Mouse (Mus musculus) lung, postnatal 0 days (tissue): Measurements from ENCODE around the gene Pfas. TPM values are rescaled to one million over a fixed set of nuclear protein-coding genes. Genes with fewer than 3 reads are reported as not detected.
A peak's percentile ranks its signal among the peaks of the same experiment; 100 is the strongest.
"Not testable (repeated sequence)": the region's sequence is repeated elsewhere in the genome, so short reads cannot be mapped to it uniquely, and the experiment has no call there.

ENCODE experiments used
- ATAC-seq: fragments of 200-750 bp; cut with Nextera tagmentation; 2 replicates; pipeline ENCODE4 v1.8.0; 2017; ENCODE audit warnings: moderate library complexity
- DNase-seq: peaks from one replicate; pipeline ENCODE4 v3.0.0-alpha.2; 2016; ENCODE audit warnings: low spot score
- H3K27ac ChIP-seq: fragments of 300-500 bp; sonication (generic); 2 replicates; pipeline ENCODE4 v1.5.1; 2014; ENCODE audit warnings: antibody characterized with exemption, mild to moderate bottlenecking, low read length, mixed read lengths
- H3K27me3 ChIP-seq: fragments of 300-500 bp; sonication (generic); replicated peaks from 2 replicates; pipeline ENCODE4 v1.6.1; 2014; ENCODE audit warnings: low read length, mixed read lengths; ENCODE audit not compliant: insufficient read depth
- H3K36me3 ChIP-seq: fragments of 300-500 bp; sonication (generic); 2 replicates; pipeline ENCODE4 v1.6.1; 2014; ENCODE audit warnings: low read length, mixed read lengths; ENCODE audit not compliant: insufficient read depth
- H3K4me1 ChIP-seq: fragments of 300-500 bp; sonication (generic); 2 replicates; pipeline ENCODE4 v1.6.1; 2014; ENCODE audit warnings: antibody characterized with exemption, low read depth, low read length, mixed read lengths; ENCODE audit not compliant: insufficient read depth
- H3K4me2 ChIP-seq: fragments of 300-500 bp; sonication (generic); replicated peaks from 2 replicates; pipeline ENCODE4 v1.6.1; 2014; ENCODE audit warnings: low read depth, mild to moderate bottlenecking, low read length, moderate library complexity, mixed read lengths
- H3K4me3 ChIP-seq: fragments of 300-500 bp; sonication (generic); 2 replicates; pipeline ENCODE4 v1.5.1; 2014; ENCODE audit warnings: low read depth, low read length
- H3K9ac ChIP-seq: fragments of 300-500 bp; sonication (generic); replicated peaks from 2 replicates; pipeline ENCODE4 v1.6.1; 2014; ENCODE audit warnings: low read depth, mild to moderate bottlenecking
- H3K9me3 ChIP-seq: fragments of 300-500 bp; sonication (generic); 2 replicates; pipeline ENCODE4 v1.6.1; 2016; ENCODE audit warnings: low read length, mixed read lengths
- CTCF ChIP-seq: IDR thresholded peaks from 2 replicates; pipeline ENCODE4 v1.5.1; 2016; ENCODE audit warnings: antibody characterized with exemption, mild to moderate bottlenecking
- EP300 ChIP-seq: IDR thresholded peaks from 2 replicates; pipeline ENCODE4 v1.6.1; 2016; ENCODE audit warnings: antibody characterized with exemption, mild to moderate bottlenecking, control low read depth
- WGBS: fragments of 180-500 bp; shearing (Covaris S2); extraction: QIAGEN DNeasy Blood & Tissue Kit; methylation state at CpG from one replicate; pipeline ENCODE4 v1.1.7; 2014; 5-methylcytosine and 5-hydroxymethylcytosine counted together
- polyA plus RNA-seq: library from polyadenylated mRNA; unstranded; fragments of >200 nt; fragmentation: Nextera tagmentation; extraction: Ambion mirVana; gene quantifications from 2 replicates; pipeline ENCODE4 v1.2.1, GENCODE M21; 2015

Pfas gene
- polyA plus RNA-seq, 1 experiment from 2014 or later: 7.0 TPM

- Histone ChIP-seq H3K27me3 (no peaks in the 10 kb centered on the region), H3K27ac (no peak overlapping the region), H3K9ac (no peak overlapping the region), H3K9me3 (no peaks in the 10 kb centered on the region), H3K36me3 (peaks cover 35% of the 10 kb centered on the region; the same call in 1 of the 2 replicates), H3K4me1 (no peaks in the 10 kb centered on the region), H3K4me2 (no peak overlapping the region), H3K4me3 (no peak overlapping the region)
- ATAC-seq: no peak
- WGBS: 84% methylated on average over 3 of the region's 3 CpGs
- TF ChIP-seq CTCF: no peak
- no peak for DNase-seq
Observed at GRCm38 (mm10) chr11:69026562-69026961, 18.3 kb upstream of the Pfas start.

GRCm38 (mm10) chr11:69020691-69021090 lies 12.4 kb upstream of the Pfas start:
- no peaks in the 10 kb centered on the region for H3K9me3 ChIP-seq
- TF ChIP-seq EP300: no peak
- TF ChIP-seq CTCF: no peak
- no peak overlapping the region for H3K4me3 ChIP-seq
- no peak overlapping the region for H3K4me2 ChIP-seq
- ATAC-seq: no peak
- H3K9ac ChIP-seq: no peak overlapping the region
- H3K36me3 ChIP-seq: peaks cover 18% of the 10 kb centered on the region; the same call in 1 of the 2 replicates
- no peak for DNase-seq
- no peaks in the 10 kb centered on the region for H3K27me3 ChIP-seq
- no peak overlapping the region for H3K27ac ChIP-seq
- peaks cover 5% of the 10 kb centered on the region; the same call in 1 of the 2 replicates for H3K4me1 ChIP-seq

- Histone ChIP-seq H3K27ac (no peak overlapping the region), H3K4me3 (peak overlapping the region; percentile 52), H3K9me3 (no peaks in the 10 kb centered on the region), H3K36me3 (no peaks in the 10 kb centered on the region), H3K4me1 (peaks cover 5% of the 10 kb centered on the region; the same call in 1 of the 2 replicates), H3K9ac (peak overlapping the region; percentile 63; the same call in 1 of the 2 replicates), H3K27me3 (no peaks in the 10 kb centered on the region), H3K4me2 (peak overlapping the region; percentile 66)
- ATAC-seq (no peak), DNase-seq (no peak)
- TF ChIP-seq EP300: no peak
- TF ChIP-seq CTCF: no peak
- WGBS: 51% methylated on average over 3 of the region's 3 CpGs
Observed at GRCm38 (mm10) chr11:69016755-69017154, 8.5 kb upstream of the Pfas start.

GRCm38 (mm10) chr11:69015644-69016441 lies 7.6 kb upstream of the Pfas start, which contains the start of gene Ctc1:
Gene Ctc1 (plus strand): TSS chr11:69015911.
- TF ChIP-seq EP300 (no peak), CTCF (peak; percentile 81)
- ATAC-seq: peak; percentile 95
- H3K4me3 ChIP-seq: peak within 1 kb of the TSS; percentile 52
- peak within 1 kb of the TSS; percentile 66 for H3K4me2 ChIP-seq
- H3K36me3 ChIP-seq: no peaks in the 10 kb centered on the region
- no peaks in the 10 kb centered on the region for H3K9me3 ChIP-seq
- peak; percentile 97 for DNase-seq
- WGBS: 2% methylated on average over 38 of the region's 38 CpGs
- no peaks in the 10 kb centered on the region for H3K27me3 ChIP-seq
- H3K27ac ChIP-seq: peak within 1 kb of the TSS; percentile 77
- peak within 1 kb of the TSS; percentile 63 for H3K9ac ChIP-seq
- H3K4me1 ChIP-seq: peaks cover 5% of the 10 kb centered on the region; the same call in 1 of the 2 replicates

- TF ChIP-seq EP300: 0 out of 2 replicates have a peak, but pooled peaks have one; percentile 9
- TF ChIP-seq CTCF: no peak
- peak; percentile 76 for ATAC-seq
- peak overlapping the region; percentile 40 for H3K9ac ChIP-seq
Observed at GRCm38 (mm10) chr11:69012071-69012601, 3.9 kb upstream of the Pfas start.

GRCm38 (mm10) chr11:69011445-69011844 lies 3.2 kb upstream of the Pfas start:
- DNase-seq, H3K36me3 ChIP-seq, ATAC-seq, H3K4me1 ChIP-seq, H3K9me3 ChIP-seq, H3K9ac ChIP-seq, H3K27me3 ChIP-seq: not testable (repeated sequence)
- Histone ChIP-seq H3K4me2 (peak overlapping the region; percentile 78), H3K4me3 (peak overlapping the region; percentile 51; the same call in 1 of the 2 replicates), H3K27ac (peak overlapping the region; percentile 76; the same call in 1 of the 2 replicates)
- TF ChIP-seq CTCF: peak; percentile 24; the same call in 1 of the 2 replicates
- WGBS: 53% methylated on average over 2 of the region's 2 CpGs

More at GRCm38 (mm10) chr11:69012071-69012601, 3.9 kb upstream of the Pfas start:
- peak; percentile 96 for DNase-seq
- Histone ChIP-seq H3K4me1 (peaks cover 5% of the 10 kb centered on the region; the same call in 1 of the 2 replicates), H3K27ac (peak overlapping the region; percentile 76), H3K36me3 (no peaks in the 10 kb centered on the region), H3K4me2 (peak overlapping the region; percentile 78), H3K9me3 (no peaks in the 10 kb centered on the region), H3K4me3 (peak overlapping the region; percentile 51), H3K27me3 (no peaks in the 10 kb centered on the region)
- 3% methylated on average over 18 of the region's 18 CpGs for WGBS
